Mouse (Mus musculus) kidney, postnatal 0 days (tissue): Measurements from ENCODE around the gene Ifrd1. TPM values are rescaled to one million over a fixed set of nuclear protein-coding genes. Genes with fewer than 3 reads are reported as not detected.
A peak's percentile ranks its signal among the peaks of the same experiment; 100 is the strongest.

Experiments used
- ATAC-seq: fragments of 200-750 bp; cut with Nextera tagmentation; replicated peaks from 2 replicates; pipeline ENCODE4 v1.8.0; 2017; ENCODE audit warnings: low read depth, moderate number of reproducible peaks, moderate TSS enrichment, moderate library complexity; ENCODE audit not compliant: low FRiP score
- DNase-seq: peaks from one replicate; pipeline ENCODE4 v3.0.0-alpha.2; 2016; ENCODE audit warnings: low spot score
- H3K27ac ChIP-seq: fragments of 300-500 bp; sonication (generic); 2 replicates; pipeline ENCODE4 v1.5.1; 2014; ENCODE audit warnings: mild to moderate bottlenecking
- H3K27me3 ChIP-seq: fragments of 300-500 bp; sonication (generic); 2 replicates; pipeline ENCODE4 v1.6.1; 2014; ENCODE audit warnings: low read length, mixed read lengths; ENCODE audit not compliant: insufficient read depth
- H3K36me3 ChIP-seq: fragments of 300-500 bp; sonication (generic); 2 replicates; pipeline ENCODE4 v1.6.1; 2014; ENCODE audit warnings: low read length, mixed read lengths; ENCODE audit not compliant: insufficient read depth
- H3K4me1 ChIP-seq: fragments of 300-500 bp; sonication (generic); replicated peaks from 2 replicates; pipeline ENCODE4 v1.6.1; 2014; ENCODE audit warnings: antibody characterized with exemption, low read length, mixed read lengths; ENCODE audit not compliant: insufficient read depth
- H3K4me2 ChIP-seq: fragments of 300-500 bp; sonication (generic); 2 replicates; pipeline ENCODE4 v1.6.1; 2014; ENCODE audit warnings: mild to moderate bottlenecking, low read length, moderate library complexity, mixed read lengths
- H3K4me3 ChIP-seq: fragments of 300-500 bp; sonication (generic); replicated peaks from 2 replicates; pipeline ENCODE4 v1.5.1; 2014; ENCODE audit warnings: low read depth, low read length
- H3K9ac ChIP-seq: fragments of 300-500 bp; sonication (generic); 2 replicates; pipeline ENCODE4 v1.6.1; 2014; ENCODE audit warnings: low read depth, low read length
- H3K9me3 ChIP-seq: fragments of 300-500 bp; sonication (generic); replicated peaks from 2 replicates; pipeline ENCODE4 v1.6.1; 2016; ENCODE audit warnings: low read length, inconsistent platforms, mixed read lengths
- CTCF ChIP-seq: IDR thresholded peaks from 2 replicates; pipeline ENCODE4 v1.5.1; 2016; ENCODE audit warnings: antibody characterized with exemption, low read depth, mild to moderate bottlenecking, moderate library complexity
- WGBS: fragments of 180-500 bp; shearing (Covaris S2); extraction: QIAGEN DNeasy Blood & Tissue Kit; methylation state at CpG from one replicate; pipeline ENCODE4 v1.1.7; 2014; 5-methylcytosine and 5-hydroxymethylcytosine counted together
- polyA plus RNA-seq: library from polyadenylated mRNA; unstranded; fragments of >200 nt; fragmentation: Nextera tagmentation; extraction: Ambion mirVana; gene quantifications from 2 replicates; pipeline ENCODE4 v1.2.1, GENCODE M21; 2015

Ifrd1 gene
- polyA plus RNA-seq, 1 experiment from 2014 or later, result 119 TPM

GRCm38 (mm10) chr12:40202161-40203035, 45.9 kb downstream of the Ifrd1 start:
- Histone ChIP-seq H3K36me3 (peaks cover 48% of the 10 kb centered on the region), H3K27ac (no peak overlapping the region), H3K4me1 (no peaks in the 10 kb centered on the region), H3K9me3 (no peaks in the 10 kb centered on the region), H3K27me3 (no peaks in the 10 kb centered on the region), H3K9ac (no peak overlapping the region), H3K4me3 (no peak overlapping the region), H3K4me2 (no peak overlapping the region)
- no peak for TF ChIP-seq CTCF
- DNase-seq (no peak), ATAC-seq (no peak)
- 89% methylated on average over 7 of the region's 7 CpGs for WGBS

GRCm38 (mm10) chr12:40200484-40201235, 47.6 kb downstream of the Ifrd1 start:
- no peaks in the 10 kb centered on the region for H3K27me3 ChIP-seq
- no peaks in the 10 kb centered on the region for H3K4me1 ChIP-seq
- no peak for DNase-seq
- no peaks in the 10 kb centered on the region for H3K9me3 ChIP-seq
- peaks cover 36% of the 10 kb centered on the region for H3K36me3 ChIP-seq
- H3K4me2 ChIP-seq, result no peak overlapping the region
- no peak for TF ChIP-seq CTCF
- no peak overlapping the region for H3K4me3 ChIP-seq
- H3K27ac ChIP-seq, result no peak overlapping the region
- ATAC-seq, result no peak
- 92% methylated on average over 6 of the region's 6 CpGs for WGBS
- no peak overlapping the region for H3K9ac ChIP-seq

- Histone ChIP-seq H3K4me1 (no peaks in the 10 kb centered on the region), H3K27ac (no peak overlapping the region), H3K4me3 (no peak overlapping the region), H3K4me2 (no peak overlapping the region), H3K9ac (no peak overlapping the region), H3K27me3 (no peaks in the 10 kb centered on the region), H3K9me3 (no peaks in the 10 kb centered on the region), H3K36me3 (peaks cover 29% of the 10 kb centered on the region)
- 47% methylated on average over 7 of the region's 7 CpGs for WGBS
- DNase-seq, result peak; percentile 65
- ATAC-seq, result peak; percentile 25; the same call in 1 of the 2 replicates
- peak; percentile 84 for TF ChIP-seq CTCF
Measured at GRCm38 (mm10) chr12:40199795-40200402, 48.4 kb downstream of the Ifrd1 start.

- no peaks in the 10 kb centered on the region for H3K4me1 ChIP-seq
- H3K9me3 ChIP-seq, result no peaks in the 10 kb centered on the region
- H3K4me2 ChIP-seq, result 0 out of 2 replicates have a peak within 1 kb of the TSS, but pooled peaks have one; percentile 8
- no peak for ATAC-seq
- WGBS, result 64% methylated on average over 8 of the region's 8 CpGs
- DNase-seq, result no peak
- H3K4me3 ChIP-seq, result no peak within 1 kb of the TSS
- peaks cover 23% of the 10 kb centered on the region; the same call in 1 of the 2 replicates for H3K36me3 ChIP-seq
- TF ChIP-seq CTCF, result no peak
- H3K9ac ChIP-seq, result no peak within 1 kb of the TSS
- H3K27ac ChIP-seq, result no peak within 1 kb of the TSS
- H3K27me3 ChIP-seq, result no peaks in the 10 kb centered on the region
Measured at GRCm38 (mm10) chr12:40199302-40199701, 49.0 kb downstream of the Ifrd1 start, which contains the start of gene Lsmem1. Gene Lsmem1, minus strand, starts transcription at chr12:40199490.

- no peak overlapping the region for H3K27ac ChIP-seq
- H3K9ac ChIP-seq, result no peak overlapping the region
- H3K4me2 ChIP-seq, result no peak overlapping the region
- no peak for TF ChIP-seq CTCF
- DNase-seq, result no peak
- H3K4me3 ChIP-seq, result no peak overlapping the region
- H3K9me3 ChIP-seq, result no peaks in the 10 kb centered on the region
- peaks cover 14% of the 10 kb centered on the region; the same call in 1 of the 2 replicates for H3K36me3 ChIP-seq
- no peak for ATAC-seq
- no peaks in the 10 kb centered on the region for H3K27me3 ChIP-seq
- no peaks in the 10 kb centered on the region for H3K4me1 ChIP-seq
- WGBS, result 80% methylated on average over 9 of the region's 9 CpGs
Measured at GRCm38 (mm10) chr12:40198427-40198826, 49.9 kb downstream of the Ifrd1 start.

- no peak for DNase-seq
- Histone ChIP-seq H3K36me3 (peaks cover 14% of the 10 kb centered on the region; the same call in 1 of the 2 replicates), H3K9me3 (no peaks in the 10 kb centered on the region), H3K27me3 (no peaks in the 10 kb centered on the region), H3K4me3 (no peak overlapping the region), H3K27ac (no peak overlapping the region), H3K9ac (no peak overlapping the region), H3K4me2 (no peak overlapping the region), H3K4me1 (no peaks in the 10 kb centered on the region)
- 89% methylated on average over 5 of the region's 5 CpGs for whole genome bisulfite sequencing
- ATAC-seq, result no peak
- no peak for TF ChIP-seq CTCF
Measured at GRCm38 (mm10) chr12:40198019-40198418, 50.3 kb downstream of the Ifrd1 start.
